Mouse (Mus musculus) right cerebral cortex, postnatal 36 days (tissue): Measurements from ENCODE around the gene Efnb1.
A peak's percentile ranks its signal among the peaks of the same experiment; 100 is the strongest.
"Not testable (repeated sequence)": the region's sequence is repeated elsewhere in the genome, so short reads cannot be mapped to it uniquely, and the experiment has no call there.

Source experiments
- DNase-seq, 2 experiments: peaks; one replicate each; pipeline ENCODE4 v3.0.0; 2022; ENCODE audit warnings: low spot score in 2 of 2, mixed read lengths in 1 of 2

The Efnb1 gene

DNA sequence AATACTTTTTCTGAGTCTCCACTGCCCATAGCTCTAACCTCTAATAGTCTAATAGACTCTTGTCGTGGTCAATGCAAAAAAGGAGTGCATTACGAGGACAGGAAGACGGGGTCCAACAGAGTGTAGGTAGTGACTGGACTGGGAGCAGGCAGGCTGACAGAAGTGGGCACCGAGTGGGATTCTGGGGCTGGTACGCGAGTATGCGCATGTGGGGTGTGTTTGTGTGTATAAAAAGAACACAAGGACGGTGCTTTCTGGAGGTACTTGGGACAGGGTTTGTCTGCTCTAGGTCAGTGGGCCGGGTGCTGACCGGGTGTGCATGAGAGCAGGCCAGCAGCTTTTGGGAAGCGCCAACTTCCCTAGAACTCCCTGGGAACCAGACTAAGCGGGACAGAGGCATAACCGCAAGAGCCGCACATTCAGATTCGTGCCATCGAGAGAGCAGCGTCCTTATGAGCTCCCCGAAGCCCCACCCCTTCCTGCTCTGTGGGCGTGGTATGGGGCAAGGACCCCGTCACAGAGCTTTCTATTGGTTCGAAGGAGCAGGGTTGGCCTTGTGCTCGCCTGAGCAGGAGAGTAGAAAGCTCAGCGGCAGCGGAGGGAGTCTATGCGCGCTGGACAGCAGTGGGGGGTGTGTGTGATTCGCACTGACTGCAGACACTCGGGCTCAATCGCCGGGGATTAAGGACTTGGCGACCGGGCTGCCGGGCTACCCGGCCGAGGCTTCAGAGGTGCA lies at the start of gene Efnb1:
TSS of gene Efnb1 (plus strand) at position 608 of the 736 bp plus-strand sequence.
- DNase-seq, result peak; percentile 77 to 86

DNA sequence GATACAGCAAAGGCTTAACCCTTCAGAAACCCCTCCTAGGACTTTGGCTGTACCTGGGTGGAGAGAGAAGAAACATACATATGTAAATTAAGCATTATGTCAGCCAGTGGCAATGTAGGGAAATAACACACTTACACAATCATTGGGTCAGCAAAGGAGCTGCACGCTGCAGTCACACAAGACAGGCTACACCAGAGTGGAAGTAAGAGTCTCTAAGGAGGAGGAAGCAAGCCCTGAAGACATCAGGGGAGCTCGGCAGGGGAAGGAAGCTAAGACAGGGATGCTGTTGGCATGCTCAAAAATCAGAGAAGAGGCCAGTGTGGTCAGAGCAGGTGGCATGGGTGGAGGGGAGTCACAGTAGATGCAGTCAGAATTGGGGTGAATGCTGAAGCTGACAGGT lies 43.2 kb upstream of the Efnb1 start:
- no peak for DNase-seq

DNA sequence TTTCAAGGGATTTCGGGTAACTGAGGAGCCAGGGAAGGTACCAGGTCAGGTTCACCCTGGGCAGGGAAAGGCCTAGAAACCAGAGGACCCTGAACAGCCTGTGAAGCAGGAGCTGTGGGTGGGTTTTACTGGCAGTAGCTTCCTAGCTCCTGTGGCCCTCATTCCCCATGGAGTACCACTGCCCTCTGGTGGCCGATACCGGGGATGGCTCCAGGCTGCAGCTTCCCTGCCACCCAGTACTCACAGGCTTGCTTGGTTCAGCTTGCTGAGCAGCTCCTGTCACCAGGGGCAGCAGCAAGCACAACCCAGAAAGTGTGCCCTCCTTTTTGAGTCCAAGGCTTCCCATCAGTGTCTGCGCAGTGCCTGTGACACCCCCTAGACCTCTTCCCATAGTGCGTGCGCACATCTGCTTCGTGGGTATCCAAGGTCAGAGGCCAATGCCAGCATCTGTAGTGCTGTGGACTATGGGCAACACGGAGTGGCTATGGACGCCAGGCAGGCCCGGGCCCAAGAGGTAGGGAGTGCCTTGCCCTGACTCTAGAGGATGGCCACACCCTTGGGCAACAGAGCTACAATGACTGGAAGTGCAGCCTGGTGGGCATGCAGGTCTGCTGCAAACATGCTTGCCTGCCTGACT lies 24.7 kb upstream of the Efnb1 start:
- not testable (repeated sequence) for DNase-seq

DNA sequence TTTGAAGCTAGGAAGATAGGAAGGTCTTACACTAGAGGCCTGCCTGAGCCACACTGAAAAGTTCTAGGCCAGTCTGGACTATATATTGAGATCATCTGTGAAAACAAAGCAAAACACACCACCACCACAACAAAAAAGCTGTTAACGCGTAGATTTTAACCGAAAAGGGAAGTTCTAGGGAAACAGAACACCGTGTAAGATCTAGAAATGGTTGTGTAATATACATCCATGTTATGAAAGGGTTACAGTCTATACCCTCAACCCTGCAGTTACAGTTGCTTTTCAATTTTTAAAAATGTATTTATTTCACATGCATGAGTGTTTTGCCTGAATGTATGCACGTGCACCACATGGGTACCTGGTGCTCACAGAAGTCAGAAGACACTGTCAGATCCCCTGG lies 16.4 kb upstream of the Efnb1 start:
- no peak for DNase-seq

DNA sequence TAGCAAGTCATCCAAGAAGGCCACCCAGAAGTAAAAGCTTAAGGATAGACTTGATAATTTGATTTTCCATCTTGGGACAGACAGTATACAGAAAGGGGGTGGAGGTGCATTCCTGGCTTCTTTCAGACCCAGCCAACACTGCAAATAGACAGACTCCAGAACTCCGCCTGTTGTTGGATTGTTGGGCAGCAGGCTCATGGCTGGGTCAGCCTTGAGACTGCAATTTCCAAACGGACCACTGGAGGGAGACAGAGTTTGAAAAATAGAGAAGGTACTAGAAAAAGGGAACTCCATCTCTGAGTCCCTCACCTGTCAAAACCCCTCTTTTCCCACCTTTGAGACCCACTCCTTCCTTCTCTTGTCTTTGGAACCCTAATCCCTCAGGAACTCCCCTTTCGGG lies 5.9 kb upstream of the Efnb1 start:
- DNase-seq, result no peak

DNA sequence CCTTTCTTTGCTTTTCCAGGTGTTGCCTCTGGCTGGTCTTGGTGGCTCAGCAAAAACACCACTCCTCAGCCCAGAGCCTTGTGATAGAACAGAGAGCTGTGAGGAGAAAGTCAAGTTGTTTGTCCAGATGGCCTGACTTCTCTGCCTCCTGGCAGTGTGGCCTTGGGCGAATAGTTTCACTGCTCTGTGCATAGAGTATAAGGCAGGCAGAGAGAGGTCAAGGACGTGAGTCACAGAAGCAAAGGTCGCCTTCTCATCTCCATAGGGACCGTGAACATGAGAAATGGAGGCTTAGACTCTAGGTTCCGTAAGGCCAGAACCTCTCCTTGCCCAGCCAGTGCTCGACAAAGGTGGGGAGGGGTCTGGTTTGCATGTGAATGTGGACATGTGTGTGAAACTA lies 3.4 kb upstream of the Efnb1 start:
- DNase-seq, result no peak

DNA sequence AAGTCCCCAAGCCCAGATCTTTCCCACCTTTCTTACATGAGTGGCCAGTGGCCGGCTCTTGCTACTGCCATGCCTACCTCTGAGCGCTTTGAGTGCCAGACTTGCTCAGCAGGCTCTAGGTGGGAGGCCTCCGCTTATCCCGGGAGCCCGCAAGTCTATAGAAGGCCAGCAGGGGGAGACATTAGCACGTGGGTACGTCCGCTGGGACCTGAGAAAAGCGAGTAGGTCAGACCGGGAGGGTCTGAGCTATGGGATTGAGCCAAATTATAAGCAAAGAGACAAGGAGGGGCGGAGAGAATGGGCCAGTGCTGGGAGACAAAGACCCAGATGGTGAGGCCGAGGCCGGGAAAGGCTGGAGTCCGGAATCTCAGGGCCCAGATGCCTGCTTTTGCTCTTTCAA lies 1.0 kb upstream of the Efnb1 start:
- peak; percentile 71 for DNase-seq

DNA sequence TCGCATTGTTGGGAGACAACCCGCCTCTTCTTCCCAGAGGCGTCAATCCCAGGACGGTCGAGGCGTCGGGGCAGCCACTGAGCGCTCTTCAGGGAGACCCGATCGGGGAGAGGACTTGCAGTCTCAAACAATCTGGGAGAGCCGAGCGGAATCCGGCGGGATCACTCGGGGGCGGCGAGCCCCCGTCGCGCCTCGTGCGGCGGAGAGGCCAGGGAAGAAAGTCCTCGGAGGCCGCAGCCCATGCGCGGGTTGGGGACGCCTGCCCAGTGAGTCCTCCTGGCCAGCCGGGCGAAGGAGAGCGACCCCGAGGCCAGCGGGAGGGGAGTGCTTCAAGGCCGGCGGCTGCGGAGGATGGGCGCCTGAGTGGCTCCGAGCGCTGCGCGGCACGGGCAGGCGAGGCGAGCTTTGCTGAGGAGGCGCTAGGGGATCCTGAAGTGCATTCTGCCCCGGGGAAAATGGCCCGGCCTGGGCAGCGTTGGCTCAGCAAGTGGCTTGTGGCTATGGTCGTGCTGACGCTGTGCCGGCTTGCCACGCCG lies 569 bp downstream of the Efnb1 start:
- no peak for DNase-seq

DNA sequence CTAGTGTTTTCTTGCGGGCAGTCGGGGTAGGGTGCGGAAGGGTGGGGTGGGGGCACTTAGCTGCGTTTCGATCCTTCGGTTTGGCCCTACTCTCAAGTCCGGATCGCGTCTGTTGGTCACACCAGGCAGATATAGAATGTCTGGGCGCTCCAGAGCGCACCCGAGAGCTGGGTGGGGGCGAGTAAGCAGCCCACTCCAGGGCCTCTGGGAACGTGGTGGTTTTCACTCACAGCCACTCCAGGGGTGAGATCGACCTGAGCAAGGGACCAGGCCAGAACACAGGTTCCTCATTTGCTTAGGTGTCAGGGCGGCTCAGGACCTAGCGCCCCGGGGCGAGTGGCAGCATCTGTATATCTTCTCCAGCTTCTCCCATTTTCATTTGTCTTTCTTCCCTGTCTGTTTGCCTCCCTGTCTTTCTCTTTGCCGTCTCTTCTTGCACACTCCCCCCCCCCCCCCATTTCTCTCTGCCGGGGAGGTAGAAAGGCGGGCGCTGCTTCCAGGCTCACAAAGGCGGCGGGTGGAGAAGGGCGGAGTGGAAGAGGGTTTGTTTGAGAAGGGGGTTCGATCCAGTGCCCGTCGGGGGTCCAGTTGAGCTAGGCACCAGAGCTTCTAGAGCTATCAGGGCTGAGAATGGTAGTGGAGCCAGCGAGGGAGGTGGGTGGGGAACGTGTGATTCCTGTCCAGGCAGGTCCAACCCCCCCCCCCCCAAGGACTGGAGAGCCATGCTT lies 1.4 kb downstream of the Efnb1 start:
- DNase-seq, result no peak

DNA sequence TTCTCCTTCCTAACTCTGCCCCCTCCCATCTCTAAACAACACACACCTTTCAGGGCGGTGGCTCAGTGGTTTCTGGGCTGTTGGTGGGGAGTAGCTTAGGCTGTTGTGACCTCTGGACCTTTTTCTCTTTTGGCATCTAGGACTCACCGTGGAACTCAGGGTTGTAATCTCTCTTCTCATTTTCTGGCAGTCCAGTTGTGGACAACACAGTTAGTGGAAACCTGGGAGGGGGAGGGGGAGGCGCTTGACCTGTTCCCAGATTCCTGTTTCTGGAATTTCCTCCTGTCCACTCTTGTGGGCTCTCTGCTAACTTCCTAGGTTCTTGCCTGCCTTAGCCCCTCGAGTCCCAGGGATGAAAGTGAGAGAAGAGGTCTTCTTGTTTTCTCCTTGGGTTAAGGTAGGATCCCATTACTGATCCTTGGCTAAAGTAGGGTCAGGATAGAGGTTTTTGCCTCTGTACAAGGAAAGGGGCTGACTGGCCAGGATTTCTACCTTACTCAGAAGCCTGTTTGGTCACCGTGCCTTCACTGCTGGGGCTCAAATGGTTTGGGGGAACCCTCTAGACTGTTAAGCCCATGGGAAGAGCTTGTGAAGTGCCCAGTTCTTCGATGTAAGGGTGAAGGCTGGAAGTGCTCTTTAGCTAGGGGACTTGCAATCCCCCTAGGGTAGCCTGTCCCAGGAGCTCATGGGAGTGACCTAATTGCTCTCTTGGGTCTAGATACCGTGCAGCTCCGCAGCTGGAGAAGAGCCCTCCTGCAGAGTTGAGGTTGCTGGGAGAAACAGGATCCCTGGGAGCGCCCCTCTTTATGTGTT lies 2.2 kb downstream of the Efnb1 start:
- DNase-seq, result no peak

DNA sequence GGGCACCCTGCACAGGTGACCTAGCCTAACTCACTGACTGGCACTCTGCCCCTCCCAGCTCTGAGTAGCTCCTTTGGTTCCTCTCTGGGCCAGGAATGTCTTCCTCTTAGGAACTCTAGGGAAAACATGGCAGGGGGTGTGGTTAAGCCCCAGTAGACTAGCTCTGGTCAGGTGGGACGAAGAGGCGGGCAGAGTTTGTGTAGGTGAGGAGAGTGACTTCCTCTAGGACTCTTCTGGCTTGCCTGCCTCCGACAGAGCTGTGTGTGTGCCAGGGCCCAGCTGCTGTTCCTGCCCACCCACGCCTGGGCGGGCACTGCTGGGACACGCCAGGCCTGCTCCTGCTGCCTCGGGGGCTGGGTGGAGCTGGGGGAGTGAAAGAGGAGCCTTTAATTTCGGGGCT lies 5.1 kb downstream of the Efnb1 start:
- peak; percentile 58 to 66 for DNase-seq

DNA sequence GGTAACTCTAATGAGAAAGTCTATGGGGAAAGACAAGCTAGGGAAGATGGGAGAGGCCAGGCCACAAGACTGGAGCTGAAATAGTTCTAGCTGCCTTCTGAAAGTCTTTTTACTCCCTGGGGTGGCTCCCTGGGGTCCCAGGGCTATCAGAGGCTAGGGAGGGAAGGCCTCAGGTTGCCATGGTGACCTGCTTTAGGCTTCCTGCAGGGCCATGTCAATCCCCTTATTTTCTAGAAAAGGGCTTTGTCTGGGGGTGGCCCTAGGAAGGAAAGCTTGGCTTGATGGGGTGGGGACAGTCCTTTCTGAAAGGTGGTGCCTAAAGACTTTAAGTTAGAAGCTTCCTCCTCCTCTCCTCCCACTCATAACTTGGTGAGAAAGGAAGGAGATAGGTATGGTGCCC lies 6.0 kb downstream of the Efnb1 start:
- DNase-seq, result no peak

DNA sequence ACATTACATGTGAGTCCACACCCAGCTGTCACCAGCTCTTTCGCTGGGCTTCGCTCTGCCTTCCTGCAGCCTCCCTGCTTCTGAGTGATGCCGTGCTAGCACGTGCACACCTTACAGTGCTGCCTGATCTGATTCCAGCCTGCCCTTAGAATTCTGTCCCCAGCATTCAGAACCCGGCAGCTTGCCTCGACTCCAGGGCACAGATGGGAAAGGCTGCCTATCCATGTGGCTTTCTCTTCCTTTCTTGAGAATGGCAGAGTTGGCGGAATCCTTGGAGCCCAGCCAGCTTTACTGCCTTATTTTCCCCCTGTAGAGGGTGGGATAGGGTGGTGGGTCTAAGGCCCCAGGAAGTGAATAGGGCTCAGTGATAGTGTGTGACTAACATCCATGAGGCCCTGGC lies 9.6 kb downstream of the Efnb1 start:
- DNase-seq, result no peak

DNA sequence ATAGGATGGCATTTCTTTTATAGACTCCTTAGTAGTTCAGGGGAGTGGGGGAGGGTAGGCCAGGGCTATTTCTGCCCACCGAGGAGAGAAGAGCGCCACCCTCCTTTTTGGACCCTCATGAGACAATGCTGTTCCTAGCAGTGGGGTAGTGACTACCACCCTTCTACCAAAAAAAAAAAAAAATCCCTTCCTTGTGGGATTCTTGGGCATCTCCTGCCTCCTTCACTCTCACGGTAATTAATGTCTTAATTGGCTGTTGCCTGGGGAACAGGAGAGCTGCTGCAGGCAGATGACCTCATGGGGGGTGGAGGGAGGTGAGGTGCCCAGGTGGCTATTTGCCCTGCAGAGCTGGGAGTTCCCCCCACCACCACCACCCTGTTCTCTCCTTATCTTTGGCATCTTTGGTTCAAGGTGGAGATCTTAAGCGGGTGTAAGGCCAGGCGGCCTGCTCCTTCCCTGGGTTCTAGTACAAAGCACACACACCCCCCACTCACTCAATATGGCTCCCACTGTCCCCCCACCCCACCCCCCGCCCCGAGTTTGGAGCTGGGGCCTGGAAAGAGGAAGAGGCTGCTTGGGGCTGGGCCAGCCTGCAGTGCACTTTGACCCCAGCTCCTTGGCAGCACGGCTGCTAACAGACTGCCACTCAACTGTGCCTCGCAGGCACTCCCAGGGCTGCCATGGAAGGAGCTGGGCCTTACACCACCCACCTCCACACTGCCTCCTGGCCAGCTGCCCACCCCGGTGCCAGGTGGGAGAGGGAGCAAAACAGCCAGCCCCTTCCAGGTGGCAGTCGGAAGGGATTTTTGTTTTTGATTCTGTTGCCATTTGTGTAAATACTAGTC lies 12.4 kb downstream of the Efnb1 start:
- no peak for DNase-seq

DNA sequence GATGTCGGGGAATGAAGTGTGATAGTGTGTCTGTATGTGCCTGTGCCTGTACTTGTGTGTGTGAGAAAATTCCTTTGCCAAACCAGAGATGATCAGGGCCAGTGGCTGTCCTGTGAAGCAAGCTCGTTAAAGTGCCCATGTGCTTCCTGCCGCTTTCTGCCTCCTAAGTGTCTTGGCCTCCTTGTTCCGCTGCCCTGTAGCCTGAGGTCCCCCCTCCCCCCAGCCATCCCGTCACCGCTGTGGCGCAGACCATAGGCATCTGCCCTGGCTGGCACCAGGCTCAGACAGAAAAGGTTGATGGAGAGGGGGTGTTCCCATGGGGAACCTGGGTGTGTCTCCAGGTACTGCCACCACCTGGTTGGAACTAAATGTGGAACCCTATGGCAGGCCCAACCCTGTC lies 13.1 kb downstream of the Efnb1 start:
- DNase-seq, result no peak

DNA sequence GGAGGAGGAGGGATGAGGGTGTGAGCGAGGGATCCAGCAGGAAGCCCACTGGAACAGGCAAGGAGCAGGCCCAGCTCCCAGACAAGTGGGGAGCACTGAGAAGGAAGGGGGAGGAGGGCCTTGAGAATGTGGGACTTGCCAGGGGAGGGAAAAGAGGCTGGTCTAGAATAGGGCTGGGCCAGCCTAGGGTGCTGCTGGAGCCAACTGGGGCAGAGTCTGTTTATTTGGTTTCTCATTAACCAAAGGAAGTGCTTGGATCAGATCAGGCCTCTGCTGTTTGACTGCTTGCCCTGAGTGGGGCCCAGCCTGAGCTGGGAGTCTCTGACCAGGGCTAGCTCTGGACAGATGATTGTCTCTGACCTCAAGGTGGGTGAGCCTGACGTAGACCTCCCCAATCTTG lies 14.0 kb downstream of the Efnb1 start:
- DNase-seq, result no peak

DNA sequence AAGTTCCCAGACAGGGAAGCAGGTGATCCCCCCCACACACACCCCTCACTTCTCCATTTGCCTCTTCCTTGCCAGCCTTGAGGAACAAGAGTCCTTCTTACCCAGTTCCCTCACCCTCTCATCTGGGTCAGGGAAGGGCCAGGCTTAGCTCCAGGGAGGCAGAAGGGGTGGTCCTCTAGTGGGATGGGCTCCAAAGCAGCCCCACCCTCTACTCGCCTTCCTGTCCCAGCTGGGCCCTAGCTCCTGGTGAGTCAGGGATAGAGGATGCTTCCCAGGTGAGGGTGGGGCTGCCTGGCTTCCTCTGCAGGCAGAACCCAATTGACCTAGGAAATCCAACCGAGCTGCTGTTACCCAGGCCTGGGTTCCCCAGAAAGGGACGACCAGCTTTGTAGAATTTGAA lies 14.8 kb downstream of the Efnb1 start:
- no peak for DNase-seq

DNA sequence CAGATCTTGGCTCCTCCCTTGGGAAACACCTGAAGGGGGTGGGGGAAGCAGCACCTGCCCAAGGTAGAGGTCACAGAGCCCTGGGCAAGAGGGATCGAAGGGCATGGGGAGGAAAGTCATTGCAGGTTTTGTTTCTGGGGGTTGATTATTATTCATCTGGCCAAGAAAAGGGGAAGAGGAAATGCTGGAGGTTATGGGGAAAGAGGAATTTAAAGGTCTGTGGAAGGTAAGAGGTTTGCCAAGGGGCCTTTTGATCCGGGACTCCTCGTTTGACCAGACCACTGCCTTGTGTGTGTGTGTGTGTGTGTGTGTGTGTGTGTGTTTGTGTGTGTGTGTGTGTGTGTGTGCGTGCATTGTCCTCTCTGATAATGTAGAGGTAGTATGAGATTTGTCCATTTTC lies 15.5 kb downstream of the Efnb1 start:
- DNase-seq, result no peak

DNA sequence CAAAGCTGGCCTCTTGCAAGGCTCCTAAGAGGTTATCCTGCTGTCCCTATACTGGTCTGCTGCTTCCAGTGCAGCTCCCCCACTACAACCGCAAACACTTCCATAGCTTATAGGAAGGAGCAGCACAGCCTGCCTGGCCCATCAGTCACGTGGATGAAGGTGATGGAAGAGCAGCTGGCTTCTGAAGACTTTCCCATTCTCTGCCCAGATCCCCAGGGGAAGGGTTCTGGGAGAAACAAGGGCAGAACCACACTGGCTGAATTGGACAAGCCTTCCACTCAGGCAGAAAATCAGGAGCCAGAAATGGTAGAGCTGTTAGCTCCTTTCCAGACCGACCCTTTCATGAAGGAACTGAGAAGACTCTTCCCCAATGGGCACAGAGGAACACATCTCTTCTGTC lies 16.2 kb downstream of the Efnb1 start:
- no peak for DNase-seq

DNA sequence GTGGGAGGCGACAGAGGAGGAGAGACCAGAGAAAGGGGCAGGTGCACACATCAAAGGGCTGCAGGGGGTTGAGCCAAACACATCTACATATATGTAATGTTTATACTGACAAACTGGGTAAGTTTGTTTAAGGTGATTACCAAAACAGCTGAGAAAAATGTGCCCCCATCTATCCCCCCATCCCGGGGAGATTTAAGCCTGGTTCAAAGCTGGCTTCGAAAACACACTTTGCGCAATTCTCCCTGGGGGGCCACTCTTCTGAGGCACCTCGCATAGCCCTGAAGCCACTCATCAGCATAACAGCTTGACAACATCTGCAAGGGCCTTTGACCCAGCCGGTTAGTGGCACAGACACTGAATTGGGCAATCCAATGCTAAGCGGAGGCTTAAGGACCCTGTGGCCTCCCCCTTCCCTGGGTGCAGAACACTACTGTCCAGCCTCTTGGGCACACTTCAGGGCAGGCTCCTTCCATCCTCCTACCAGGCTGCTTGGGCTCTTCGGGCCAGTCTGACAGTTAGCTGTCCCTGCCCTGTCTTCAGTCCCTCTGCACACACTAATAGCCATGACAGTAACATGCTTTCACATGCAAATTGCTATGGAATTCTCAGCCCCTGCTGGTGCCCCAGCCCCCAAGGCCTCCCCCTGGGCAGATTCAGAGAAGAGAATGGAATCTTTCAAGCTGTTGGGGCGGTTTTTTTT lies 16.8 kb downstream of the Efnb1 start:
- no peak for DNase-seq
